In genomic region chr5:120981211-120981610, GRCm38 (mm10) we compare ENCODE assay signal across 27 mouse cellular contexts. TPM values are rescaled to one million over a fixed set of nuclear protein-coding genes. Genes with fewer than 3 reads are reported as not detected.
DNase-seq lines count a peak whose midpoint lies in the region; ATAC-seq lines count a peak whose summit lies in the region.
"Had no signal": no experiment of that assay in that cellular context is flagged by ENCODE, and none has a peak within 500 bp of the region (broad histone marks: within the 10 kb centered on the region; RNA-seq: fewer than 3 reads in every experiment).

No protein-coding gene starts in this region.

- no peak overlapping the region for H3K4me3 ChIP-seq in neural tube, embryonic 15.5 days (replicated peaks)
- H3K4me3 ChIP-seq: embryonic facial prominence, embryonic 12.5 days; embryonic facial prominence, embryonic 15.5 days; forebrain, embryonic 15.5 days; heart, embryonic 12.5 days; heart, embryonic 15.5 days; hindbrain, embryonic 10.5 days; hindbrain, embryonic 13.5 days; intestine, embryonic 15.5 days had no signal

- H3K27me3 ChIP-seq in neural tube, embryonic 15.5 days (replicated peaks) = no peaks in the 10 kb centered on the region
- H3K27me3 ChIP-seq: embryonic facial prominence, embryonic 12.5 days; embryonic facial prominence, embryonic 15.5 days; forebrain, embryonic 15.5 days; heart, embryonic 12.5 days; heart, embryonic 15.5 days; hindbrain, embryonic 13.5 days; intestine, embryonic 15.5 days had no signal

- no peaks in the 10 kb centered on the region for H3K9me3 ChIP-seq in neural tube, embryonic 15.5 days (replicated peaks)
- H3K9me3 ChIP-seq: embryonic facial prominence, embryonic 12.5 days; embryonic facial prominence, embryonic 15.5 days; forebrain, embryonic 15.5 days; heart, embryonic 15.5 days; hindbrain, embryonic 13.5 days; intestine, embryonic 15.5 days had no signal

- ATAC-seq in neural tube, embryonic 15.5 days (ENCODE audit: low FRiP score) = no peak
- ATAC-seq: activated CD4-positive, CD25-positive, alpha-beta regulatory T cell, adult 4 months; CD4-positive, CD25-positive, alpha-beta regulatory T cell, adult 4 months; forebrain, embryonic 15.5 days; hindbrain, embryonic 16.5 days; intestine, embryonic 15.5 days had no signal

- 0 out of 2 replicates have a peak overlapping the region, but pooled peaks have one; percentile 9 for H3K27ac ChIP-seq in neural tube, embryonic 15.5 days (replicated peaks)
- H3K27ac ChIP-seq: embryonic facial prominence, embryonic 12.5 days; embryonic facial prominence, embryonic 15.5 days; forebrain, embryonic 15.5 days; heart, embryonic 15.5 days; hindbrain, embryonic 10.5 days; hindbrain, embryonic 13.5 days; intestine, embryonic 15.5 days had no signal

- WGBS in neural tube, embryonic 15.5 days = 89% methylated on average over 11 of the region's 11 CpGs

- DNase-seq in cerebellum, adult 18-20 months = peak; percentile 48 to 54
- DNase-seq in cerebellum, postnatal 4 days (ENCODE audit: low spot score in 2 of 2) = no peak
- no peak for DNase-seq in neural tube, embryonic 10.5 days (ENCODE audit: extremely low spot score, low spot score)
- peak; percentile 46 to 66 for DNase-seq in cerebellum, postnatal 25 days
- DNase-seq in adrenal gland, adult (ENCODE audit: inconsistent age in 2 of 2, low spot score in 1 of 2) = no peak
- DNase-seq: adrenal gland, postnatal 10 days; adrenal gland, postnatal 36 days; gastrocnemius, postnatal 25 days; heart, adult 18-20 months; heart, postnatal 10 days; heart, postnatal 36 days; kidney, adult 11 months; kidney, adult 8-10 months had no signal

- no peaks in the 10 kb centered on the region for H3K36me3 ChIP-seq in neural tube, embryonic 15.5 days
- H3K36me3 ChIP-seq: embryonic facial prominence, embryonic 12.5 days; embryonic facial prominence, embryonic 15.5 days; forebrain, embryonic 15.5 days; heart, embryonic 12.5 days; heart, embryonic 15.5 days; hindbrain, embryonic 10.5 days; hindbrain, embryonic 13.5 days; intestine, embryonic 15.5 days had no signal

- H3K9ac ChIP-seq in neural tube, embryonic 15.5 days (replicated peaks) = no peak overlapping the region
- H3K9ac ChIP-seq: embryonic facial prominence, embryonic 12.5 days; embryonic facial prominence, embryonic 15.5 days; forebrain, embryonic 15.5 days; heart, embryonic 12.5 days; heart, embryonic 15.5 days; hindbrain, embryonic 13.5 days; intestine, embryonic 15.5 days had no signal

- no peaks in the 10 kb centered on the region for H3K4me1 ChIP-seq in neural tube, embryonic 15.5 days
- H3K4me1 ChIP-seq: embryonic facial prominence, embryonic 12.5 days; embryonic facial prominence, embryonic 15.5 days; forebrain, embryonic 15.5 days; heart, embryonic 12.5 days; heart, embryonic 15.5 days; hindbrain, embryonic 10.5 days; hindbrain, embryonic 13.5 days; intestine, embryonic 15.5 days had no signal

- H3K4me2 ChIP-seq in neural tube, embryonic 15.5 days = no peak overlapping the region
- H3K4me2 ChIP-seq: embryonic facial prominence, embryonic 12.5 days; embryonic facial prominence, embryonic 15.5 days; forebrain, embryonic 15.5 days; heart, embryonic 12.5 days; heart, embryonic 15.5 days; hindbrain, embryonic 13.5 days; intestine, embryonic 15.5 days had no signal

RNA-seq across cellular contexts. Expression of gene Rph3a, which starts 28.7 kb away (rescaled TPM):
- 22.1 and 25.6 TPM in 2 replicates for polyA plus RNA-seq in neural tube, embryonic 15.5 days (2015; fragmentation: Nextera tagmentation; extraction: Ambion mirVana)
- polyA plus RNA-seq: activated CD4-positive, CD25-positive, alpha-beta regulatory T cell, adult 4 months; C2C12; CD4-positive, CD25-positive, alpha-beta regulatory T cell, adult 4 months; gonadal fat pad, adult 2 months; heart, embryonic 12.5 days; heart, embryonic 15.5 days had no signal

Comparison
In these comparisons a context has a peak if more than half of its experiments do, and no peak if none do; other contexts are left out.
1. DNase-seq: peak in cerebellum, adult 18-20 months (2 of 2) and cerebellum, postnatal 25 days (2 of 2); none in cerebellum, postnatal 4 days (0 of 2), neural tube, embryonic 10.5 days (single experiment) and adrenal gland, adult (0 of 2).